Comparison of ENCODE assay signal across 28 mouse cellular contexts in genomic region chr1:169357652-169358241, GRCm38 (mm10).
DNase-seq lines count a peak whose midpoint lies in the region; ATAC-seq and TF ChIP-seq lines count a peak whose summit lies in the region.
"Had no signal": no experiment of that assay in that cellular context is flagged by ENCODE, and none has a peak within 500 bp of the region (broad histone marks: within the 10 kb centered on the region; RNA-seq: fewer than 3 reads in every experiment).

No protein-coding gene starts in this region.

- ATAC-seq in kidney, embryonic 16.5 days (ENCODE audit: low FRiP score, low TSS enrichment): peak; percentile 92
- no peak for ATAC-seq in limb, embryonic 14.5 days (ENCODE audit: low FRiP score, low read depth)
- ATAC-seq in embryonic facial prominence, embryonic 12.5 days (ENCODE audit: insufficient number of reproducible peaks, insufficient read depth, low FRiP score, low TSS enrichment): no peak
- peak; percentile 48 for ATAC-seq in intestine, embryonic 16.5 days
- ATAC-seq: forebrain, postnatal 0 days; liver, embryonic 12.5 days; liver, postnatal 0 days; lung, postnatal 0 days; midbrain, embryonic 15.5 days had no signal

- WGBS in kidney, embryonic 16.5 days: 56% methylated on average over 6 of the region's 6 CpGs
- WGBS in limb, embryonic 14.5 days: 62% methylated on average over 6 of the region's 6 CpGs
- 80% methylated on average over 6 of the region's 6 CpGs for WGBS in limb, embryonic 10.5 days
- WGBS in embryonic facial prominence, embryonic 12.5 days: 52% methylated on average over 6 of the region's 6 CpGs
- WGBS in intestine, embryonic 16.5 days: 41% methylated on average over 6 of the region's 6 CpGs

- no peak for DNase-seq in kidney, adult 18-20 months
- DNase-seq in limb, embryonic 14.5 days (ENCODE audit: low spot score): peak; percentile 19
- DNase-seq in limb, embryonic 10.5 days (ENCODE audit: low spot score): no peak
- DNase-seq in retina, embryonic 14.5 days (ENCODE audit: low spot score): no peak
- DNase-seq: adrenal gland, postnatal 25 days; B cell, adult 2 months; cerebellum, adult 11-12 months; cerebellum, postnatal 10 days; forebrain, postnatal 0 days; heart, adult 2 months; heart, postnatal 4 days; liver, postnatal 0 days; right cerebral cortex, postnatal 25 days; thymus, postnatal 14 days had no signal

- H3K4me3 ChIP-seq in kidney, embryonic 16.5 days (ENCODE audit: low read length): no peak overlapping the region
- no peak overlapping the region for H3K4me3 ChIP-seq in limb, embryonic 14.5 days (replicated peaks; ENCODE audit: low read length)
- H3K4me3 ChIP-seq in limb, embryonic 10.5 days: no peak overlapping the region
- H3K4me3 ChIP-seq in embryonic facial prominence, embryonic 12.5 days: no peak overlapping the region
- H3K4me3 ChIP-seq in intestine, embryonic 16.5 days (ENCODE audit: low read length): no peak overlapping the region
- H3K4me3 ChIP-seq: embryonic facial prominence, embryonic 15.5 days; forebrain, embryonic 12.5 days; heart, adult 2 months; heart, embryonic 12.5 days; hindbrain, embryonic 13.5 days; limb, embryonic 12.5 days; liver, embryonic 12.5 days; midbrain, embryonic 15.5 days; neural tube, embryonic 15.5 days; stomach, embryonic 15.5 days had no signal

- no peak overlapping the region for H3K9ac ChIP-seq in kidney, embryonic 16.5 days (replicated peaks; ENCODE audit: low read length)
- no peak overlapping the region for H3K9ac ChIP-seq in limb, embryonic 14.5 days (ENCODE audit: low read depth, low read length, severe bottlenecking)
- no peak overlapping the region for H3K9ac ChIP-seq in embryonic facial prominence, embryonic 12.5 days
- H3K9ac ChIP-seq in intestine, embryonic 16.5 days (ENCODE audit: low read depth, low read length): no peak overlapping the region
- H3K9ac ChIP-seq: embryonic facial prominence, embryonic 15.5 days; forebrain, embryonic 12.5 days; forebrain, postnatal 0 days; heart, embryonic 12.5 days; hindbrain, embryonic 13.5 days; limb, embryonic 12.5 days; liver, embryonic 12.5 days; liver, postnatal 0 days; midbrain, embryonic 15.5 days; neural tube, embryonic 15.5 days; stomach, embryonic 15.5 days had no signal

- no peaks in the 10 kb centered on the region; the same call in 1 of the 2 replicates for H3K4me1 ChIP-seq in kidney, embryonic 16.5 days (ENCODE audit: insufficient read depth, low read length)
- peaks cover 2% of the 10 kb centered on the region; the same call in 1 of the 2 replicates for H3K4me1 ChIP-seq in limb, embryonic 14.5 days (ENCODE audit: control insufficient read depth, insufficient read depth, low read length)
- H3K4me1 ChIP-seq in limb, embryonic 10.5 days: peaks cover 39% of the 10 kb centered on the region
- H3K4me1 ChIP-seq in embryonic facial prominence, embryonic 12.5 days: peaks cover 17% of the 10 kb centered on the region
- H3K4me1 ChIP-seq in intestine, embryonic 16.5 days (ENCODE audit: control insufficient read depth, insufficient read depth, low read length): no peaks in the 10 kb centered on the region
- H3K4me1 ChIP-seq: forebrain, embryonic 12.5 days; heart, embryonic 12.5 days; limb, embryonic 12.5 days; liver, embryonic 12.5 days; midbrain, embryonic 15.5 days; stomach, embryonic 15.5 days had no signal

- TF ChIP-seq POLR2A in limb, embryonic 14.5 days (IDR thresholded peaks at IDR 0.05; ENCODE audit: borderline replicate concordance, extremely low read depth, insufficient read depth, insufficient read length): no peak

- H3K4me2 ChIP-seq in kidney, embryonic 16.5 days (replicated peaks; ENCODE audit: low read depth, low read length): no peak overlapping the region
- H3K4me2 ChIP-seq in limb, embryonic 14.5 days (replicated peaks; ENCODE audit: low read depth, low read length, severe bottlenecking): no peak overlapping the region
- no peak overlapping the region for H3K4me2 ChIP-seq in embryonic facial prominence, embryonic 12.5 days (replicated peaks)
- no peak overlapping the region for H3K4me2 ChIP-seq in intestine, embryonic 16.5 days (ENCODE audit: low read depth, low read length)
- H3K4me2 ChIP-seq: embryonic facial prominence, embryonic 15.5 days; forebrain, embryonic 12.5 days; heart, embryonic 12.5 days; hindbrain, embryonic 13.5 days; limb, embryonic 12.5 days; liver, embryonic 12.5 days; midbrain, embryonic 15.5 days; neural tube, embryonic 15.5 days; stomach, embryonic 15.5 days had no signal

- no peaks in the 10 kb centered on the region for H3K9me3 ChIP-seq in kidney, embryonic 16.5 days (ENCODE audit: low read length)
- no peaks in the 10 kb centered on the region for H3K9me3 ChIP-seq in limb, embryonic 14.5 days (ENCODE audit: control insufficient read depth, low read length)
- H3K9me3 ChIP-seq in limb, embryonic 10.5 days (replicated peaks): no peaks in the 10 kb centered on the region
- no peaks in the 10 kb centered on the region for H3K9me3 ChIP-seq in embryonic facial prominence, embryonic 12.5 days
- H3K9me3 ChIP-seq in intestine, embryonic 16.5 days (ENCODE audit: control insufficient read depth, low read length): no peaks in the 10 kb centered on the region
- H3K9me3 ChIP-seq: embryonic facial prominence, embryonic 15.5 days; forebrain, embryonic 12.5 days; heart, embryonic 12.5 days; hindbrain, embryonic 13.5 days; limb, embryonic 12.5 days; liver, embryonic 12.5 days; midbrain, embryonic 15.5 days; neural tube, embryonic 15.5 days; stomach, embryonic 15.5 days had no signal

- peak overlapping the region; percentile 87 for H3K27ac ChIP-seq in kidney, embryonic 16.5 days (ENCODE audit: low read length)
- H3K27ac ChIP-seq in limb, embryonic 14.5 days (replicated peaks; ENCODE audit: low read depth, low read length): no peak overlapping the region
- no peak overlapping the region for H3K27ac ChIP-seq in limb, embryonic 10.5 days
- H3K27ac ChIP-seq in embryonic facial prominence, embryonic 12.5 days: peak overlapping the region; percentile 47; the same call in 1 of the 2 replicates
- H3K27ac ChIP-seq in intestine, embryonic 16.5 days (ENCODE audit: low read length): no peak overlapping the region; the same call in 1 of the 2 replicates
- H3K27ac ChIP-seq: embryonic facial prominence, embryonic 15.5 days; forebrain, embryonic 12.5 days; heart, adult 2 months; hindbrain, embryonic 13.5 days; limb, embryonic 12.5 days; liver, embryonic 12.5 days; macrophage; midbrain, embryonic 15.5 days; neural tube, embryonic 15.5 days; stomach, embryonic 15.5 days had no signal

- H3K27me3 ChIP-seq in kidney, embryonic 16.5 days (ENCODE audit: insufficient read depth, low read length): no peaks in the 10 kb centered on the region
- H3K27me3 ChIP-seq in limb, embryonic 14.5 days (ENCODE audit: control insufficient read depth, insufficient read depth, low read length): no peaks in the 10 kb centered on the region
- H3K27me3 ChIP-seq in limb, embryonic 10.5 days (ENCODE audit: low read depth, poor library complexity, severe bottlenecking): 0 out of 2 replicates have a peak, but pooled peaks cover 11% of the 10 kb centered on the region
- no peaks in the 10 kb centered on the region for H3K27me3 ChIP-seq in embryonic facial prominence, embryonic 12.5 days
- no peaks in the 10 kb centered on the region for H3K27me3 ChIP-seq in intestine, embryonic 16.5 days (replicated peaks; ENCODE audit: control insufficient read depth, insufficient read depth, low read length)
- H3K27me3 ChIP-seq: embryonic facial prominence, embryonic 15.5 days; forebrain, embryonic 12.5 days; heart, embryonic 12.5 days; hindbrain, embryonic 13.5 days; limb, embryonic 12.5 days; liver, embryonic 12.5 days; midbrain, embryonic 15.5 days; neural tube, embryonic 15.5 days; stomach, embryonic 15.5 days had no signal

- H3K36me3 ChIP-seq in kidney, embryonic 16.5 days (ENCODE audit: insufficient read depth, low read length): no peaks in the 10 kb centered on the region
- no peaks in the 10 kb centered on the region for H3K36me3 ChIP-seq in limb, embryonic 14.5 days (ENCODE audit: control insufficient read depth, insufficient read depth, low read length)
- no peaks in the 10 kb centered on the region for H3K36me3 ChIP-seq in limb, embryonic 10.5 days
- H3K36me3 ChIP-seq in embryonic facial prominence, embryonic 12.5 days: no peaks in the 10 kb centered on the region
- H3K36me3 ChIP-seq in intestine, embryonic 16.5 days (ENCODE audit: control insufficient read depth, insufficient read depth, low read length): no peaks in the 10 kb centered on the region
- H3K36me3 ChIP-seq: embryonic facial prominence, embryonic 15.5 days; forebrain, embryonic 12.5 days; heart, embryonic 12.5 days; hindbrain, embryonic 13.5 days; limb, embryonic 12.5 days; liver, embryonic 12.5 days; midbrain, embryonic 15.5 days; neural tube, embryonic 15.5 days; stomach, embryonic 15.5 days had no signal

Comparison
In these comparisons a context has a peak if more than half of its experiments do, and no peak if none do; other contexts are left out.
1. ATAC-seq: peak in kidney, embryonic 16.5 days (single experiment) and intestine, embryonic 16.5 days (single experiment); none in limb, embryonic 14.5 days (single experiment) and embryonic facial prominence, embryonic 12.5 days (single experiment).
2. H3K27ac ChIP-seq: peak in kidney, embryonic 16.5 days (single experiment) and embryonic facial prominence, embryonic 12.5 days (single experiment); none in limb, embryonic 14.5 days (single experiment), limb, embryonic 10.5 days (single experiment) and intestine, embryonic 16.5 days (single experiment).